Mouse (Mus musculus): ENCODE measurements at regions not wholly inside any gene's neighbourhood (a gene's known extent, or its start where the extent isn't known, plus 50 kb on each side); places are given as distances from the start of the nearest gene placed in this dataset.

DNA sequence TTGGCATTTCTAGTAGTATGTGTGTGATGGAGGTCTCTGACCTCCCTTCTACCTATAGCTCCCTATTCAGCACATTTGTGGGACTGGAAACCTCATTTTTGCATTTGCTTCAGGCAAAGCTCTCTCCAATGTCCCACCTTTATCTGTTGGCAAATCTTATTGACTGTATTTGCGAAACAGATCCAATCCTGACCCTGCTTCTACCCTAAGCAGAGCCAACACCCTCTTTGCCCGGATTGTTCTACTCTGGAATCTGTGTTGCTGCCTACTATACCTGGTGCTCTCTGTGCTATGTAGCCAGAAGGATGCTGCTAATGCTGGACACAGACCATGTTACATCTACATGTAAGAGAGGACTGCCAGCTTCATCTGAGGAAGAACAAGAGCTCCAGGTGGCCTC lies 133.3 kb upstream of the Irf2bp2 start:
- TF ChIP-seq POLR2A (IDR thresholded peaks at IDR 0.05; ENCODE audit: low read depth, low read length) (no peak), CTCF (IDR thresholded peaks at IDR 0.05; ENCODE audit: borderline replicate concordance, insufficient read depth, low read length) (no peak)
- Histone ChIP-seq H3K4me3 (ENCODE audit: insufficient read depth, low read length) (no peak overlapping the region), H3K27ac (ENCODE audit: insufficient read depth, low read length) (no peak overlapping the region), H3K4me1 (ENCODE audit: control insufficient read depth, insufficient read depth, low read length) (no peaks in the 10 kb centered on the region; the same call in 1 of the 2 replicates)

DNA sequence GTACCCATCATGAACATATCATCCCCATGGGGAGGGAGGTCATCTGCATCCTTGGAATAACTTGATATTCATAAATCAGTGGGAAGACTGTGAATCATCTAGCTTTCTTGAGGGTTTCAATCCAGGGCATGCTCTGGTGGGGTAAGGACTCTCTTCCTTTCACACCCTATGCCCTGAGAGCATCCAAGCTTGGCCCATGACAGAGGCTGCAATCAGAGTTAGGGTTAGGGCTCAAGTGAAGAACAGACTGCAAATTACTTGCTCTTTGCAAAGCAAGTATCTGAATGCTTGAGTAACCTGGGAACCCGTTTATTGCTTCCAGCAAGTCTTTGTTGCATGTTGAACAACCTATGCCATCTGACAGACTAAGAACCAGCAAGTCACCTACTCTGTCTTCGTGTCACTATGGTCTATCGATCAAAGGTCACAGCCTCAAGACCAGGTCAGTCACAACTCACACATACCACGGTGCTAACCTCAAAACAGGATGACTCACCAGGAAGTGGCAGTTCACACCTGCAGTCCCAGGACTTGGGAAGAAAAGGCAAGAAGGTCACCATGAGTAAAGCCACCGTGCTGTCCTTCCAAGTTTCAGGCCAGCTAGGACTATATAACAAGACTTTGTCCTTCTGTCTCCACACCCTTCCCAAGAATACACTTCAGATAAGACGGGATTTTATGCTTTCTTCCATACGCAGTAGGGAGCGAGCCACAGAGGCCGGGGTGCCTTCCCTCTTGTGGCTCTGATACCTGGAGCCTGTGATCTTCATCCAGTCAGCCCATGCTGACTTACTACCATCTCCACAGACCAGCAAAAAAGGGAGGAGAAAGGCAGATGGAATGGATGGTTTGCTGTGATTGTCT lies 129.7 kb upstream of the Irf2bp2 start:
- Histone ChIP-seq H3K4me3 (ENCODE audit: insufficient read depth, low read length) (no peak overlapping the region), H3K4me1 (ENCODE audit: control insufficient read depth, insufficient read depth, low read length) (no peaks in the 10 kb centered on the region; the same call in 1 of the 2 replicates), H3K27ac (ENCODE audit: insufficient read depth, low read length) (no peak overlapping the region)
- TF ChIP-seq CTCF (IDR thresholded peaks at IDR 0.05; ENCODE audit: borderline replicate concordance, insufficient read depth, low read length) (no peak), POLR2A (IDR thresholded peaks at IDR 0.05; ENCODE audit: low read depth, low read length) (no peak)

DNA sequence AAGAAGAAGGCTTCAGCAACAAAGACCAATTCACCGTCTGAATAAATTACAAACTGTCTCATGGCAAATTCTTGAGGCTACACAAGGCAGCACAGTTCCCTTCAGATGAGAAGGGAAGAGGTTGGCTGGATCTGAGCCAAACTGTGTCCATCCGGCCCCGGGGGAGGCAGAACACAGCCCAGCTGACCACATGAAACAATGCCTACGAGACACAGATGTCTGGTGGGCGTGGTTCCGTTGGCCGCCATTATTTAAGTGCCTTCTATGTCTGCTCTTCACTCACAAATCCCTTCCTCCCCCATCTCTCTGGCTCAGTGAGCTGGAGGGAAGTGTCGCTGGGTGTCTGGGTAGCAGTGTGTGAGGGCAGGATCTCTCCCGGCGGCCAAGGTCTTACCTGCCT lies 127.8 kb upstream of the Irf2bp2 start:
- Histone ChIP-seq H3K4me3 (ENCODE audit: insufficient read depth, low read length) (no peak overlapping the region), H3K27ac (ENCODE audit: insufficient read depth, low read length) (no peak overlapping the region), H3K4me1 (ENCODE audit: control insufficient read depth, insufficient read depth, low read length) (no peaks in the 10 kb centered on the region; the same call in 1 of the 2 replicates)
- TF ChIP-seq CTCF (IDR thresholded peaks at IDR 0.05; ENCODE audit: borderline replicate concordance, insufficient read depth, low read length) (no peak), POLR2A (IDR thresholded peaks at IDR 0.05; ENCODE audit: low read depth, low read length) (no peak)

DNA sequence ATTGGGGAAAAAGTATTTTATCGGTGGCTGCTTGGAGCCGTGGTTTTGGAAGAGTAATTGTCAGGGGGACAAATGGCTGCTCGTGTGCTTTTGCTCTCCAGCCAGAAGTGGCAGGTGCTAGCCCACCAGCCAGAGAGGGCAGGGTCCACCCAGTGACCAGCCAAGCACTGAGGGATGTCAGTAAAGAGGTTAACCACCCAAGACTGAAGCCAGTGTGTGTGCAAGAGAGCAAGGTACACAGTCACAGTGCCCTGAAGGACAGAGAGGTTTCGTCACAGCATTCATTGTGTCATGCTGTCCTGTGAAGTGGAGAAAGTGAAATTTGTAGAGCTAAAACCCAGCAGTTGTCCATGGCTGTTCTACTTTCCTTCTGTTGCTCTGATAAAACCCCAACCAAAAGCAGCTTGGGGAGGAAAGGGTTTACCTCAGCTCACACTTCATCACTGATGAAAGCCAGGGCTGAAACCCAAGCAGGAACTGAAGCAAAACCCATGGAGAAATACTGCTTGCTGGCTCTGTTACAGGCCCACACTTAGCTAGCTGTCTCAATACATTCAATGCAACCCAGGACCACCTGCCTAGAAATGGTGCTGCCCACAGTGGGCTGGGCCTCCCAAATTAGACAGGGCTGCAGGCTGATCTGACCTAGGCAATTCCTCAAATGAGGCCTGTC lies 126.8 kb upstream of the Irf2bp2 start:
- no peak overlapping the region for H3K4me3 ChIP-seq (ENCODE audit: insufficient read depth, low read length)
- H3K27ac ChIP-seq (ENCODE audit: insufficient read depth, low read length): no peak overlapping the region
- H3K4me1 ChIP-seq (ENCODE audit: control insufficient read depth, insufficient read depth, low read length): no peaks in the 10 kb centered on the region; the same call in 1 of the 2 replicates
- TF ChIP-seq POLR2A (IDR thresholded peaks at IDR 0.05; ENCODE audit: low read depth, low read length) (no peak), CTCF (IDR thresholded peaks at IDR 0.05; ENCODE audit: borderline replicate concordance, insufficient read depth, low read length) (no peak)

GRCm38 (mm10) chr8:126719748-126720147 lies 126.0 kb upstream of the Irf2bp2 start:
- no peak overlapping the region for H3K27ac ChIP-seq (ENCODE audit: insufficient read depth, low read length)
- TF ChIP-seq CTCF (IDR thresholded peaks at IDR 0.05; ENCODE audit: borderline replicate concordance, insufficient read depth, low read length): no peak
- TF ChIP-seq POLR2A (IDR thresholded peaks at IDR 0.05; ENCODE audit: low read depth, low read length): no peak
- no peak overlapping the region for H3K4me3 ChIP-seq (ENCODE audit: insufficient read depth, low read length)
- no peaks in the 10 kb centered on the region; the same call in 1 of the 2 replicates for H3K4me1 ChIP-seq (ENCODE audit: control insufficient read depth, insufficient read depth, low read length)

DNA sequence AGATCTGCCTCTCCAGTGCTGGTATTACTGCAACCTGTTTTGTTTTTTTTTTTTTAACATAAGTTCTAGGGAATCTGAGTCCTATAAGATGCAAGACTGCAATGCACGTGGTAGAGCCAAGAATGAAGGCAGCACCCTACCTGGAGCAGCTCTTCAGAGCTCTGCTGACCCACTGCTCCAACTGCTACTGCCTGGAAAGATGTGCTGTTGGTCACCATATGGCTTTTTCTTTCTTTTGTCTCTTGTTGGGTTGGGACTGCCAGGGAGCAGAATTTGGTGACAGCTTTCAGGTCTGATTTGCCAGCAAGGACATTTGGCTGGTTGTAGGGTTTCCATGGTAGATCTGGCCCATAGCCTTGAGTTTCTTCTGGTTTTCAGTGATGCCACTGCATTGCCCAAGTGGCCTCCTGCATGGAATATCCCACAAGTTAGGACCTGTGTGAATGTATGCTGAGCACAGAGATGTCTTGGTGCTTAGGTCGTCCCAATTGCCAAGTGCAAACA lies 123.9 kb upstream of the Irf2bp2 start:
- H3K4me3 ChIP-seq (ENCODE audit: insufficient read depth, low read length): no peak overlapping the region
- no peak overlapping the region for H3K27ac ChIP-seq (ENCODE audit: insufficient read depth, low read length)
- TF ChIP-seq CTCF (IDR thresholded peaks at IDR 0.05; ENCODE audit: borderline replicate concordance, insufficient read depth, low read length) (no peak), POLR2A (IDR thresholded peaks at IDR 0.05; ENCODE audit: low read depth, low read length) (no peak)
- H3K4me1 ChIP-seq (ENCODE audit: control insufficient read depth, insufficient read depth, low read length): no peaks in the 10 kb centered on the region; the same call in 1 of the 2 replicates

DNA sequence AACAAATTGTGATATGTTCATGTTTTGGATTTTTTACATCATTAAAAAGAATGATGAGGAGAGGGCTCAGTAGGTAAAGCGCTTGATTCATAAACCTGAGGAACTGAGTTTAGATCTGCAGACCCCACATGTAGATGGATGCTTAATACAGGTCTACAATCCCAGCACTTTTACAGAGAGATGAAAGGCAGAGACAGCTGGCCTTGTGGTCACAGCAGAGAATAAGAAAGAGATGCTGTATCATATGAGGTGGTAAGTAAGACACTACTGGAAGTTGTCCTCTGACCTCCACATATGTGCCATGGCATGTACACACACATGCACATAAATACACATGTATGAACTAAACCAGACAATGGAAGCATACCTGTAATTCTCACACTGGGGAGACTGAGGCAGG lies 121.9 kb upstream of the Irf2bp2 start:
- TF ChIP-seq CTCF (IDR thresholded peaks at IDR 0.05; ENCODE audit: borderline replicate concordance, insufficient read depth, low read length): no peak
- TF ChIP-seq POLR2A (IDR thresholded peaks at IDR 0.05; ENCODE audit: low read depth, low read length): no peak
- Histone ChIP-seq H3K4me3 (ENCODE audit: insufficient read depth, low read length) (no peak overlapping the region), H3K4me1 (ENCODE audit: control insufficient read depth, insufficient read depth, low read length) (peaks cover 3% of the 10 kb centered on the region; the same call in 1 of the 2 replicates), H3K27ac (ENCODE audit: insufficient read depth, low read length) (no peak overlapping the region)

DNA sequence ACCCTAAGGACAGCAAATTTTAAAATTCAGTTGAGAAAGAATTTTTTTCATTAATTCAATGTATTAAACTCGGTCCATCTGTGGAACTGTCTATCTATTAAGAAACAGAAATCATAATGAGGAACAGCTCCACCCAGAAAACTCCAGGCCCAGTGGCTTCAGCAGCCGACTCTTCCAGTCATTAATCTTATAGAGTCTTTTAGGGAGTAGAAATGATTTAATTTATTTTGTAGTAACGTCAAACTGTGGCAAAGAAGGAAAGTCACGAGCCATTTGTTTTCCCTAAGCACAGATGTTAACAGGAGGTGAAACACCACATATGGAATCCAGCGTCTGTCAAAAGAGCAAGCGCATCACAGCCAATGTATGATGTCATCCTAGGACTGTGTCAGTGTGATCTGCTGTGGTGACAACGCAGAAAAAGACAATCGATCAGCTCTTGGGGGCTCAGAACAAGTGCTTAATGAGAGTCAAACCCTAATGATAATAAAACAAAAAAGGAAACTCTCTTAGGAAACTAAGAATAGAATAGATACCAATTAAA lies 119.9 kb upstream of the Irf2bp2 start:
- TF ChIP-seq CTCF (IDR thresholded peaks at IDR 0.05; ENCODE audit: borderline replicate concordance, insufficient read depth, low read length) (no peak), POLR2A (IDR thresholded peaks at IDR 0.05; ENCODE audit: low read depth, low read length) (no peak)
- H3K4me3 ChIP-seq (ENCODE audit: insufficient read depth, low read length): no peak overlapping the region
- H3K4me1 ChIP-seq (ENCODE audit: control insufficient read depth, insufficient read depth, low read length): peaks cover 4% of the 10 kb centered on the region; the same call in 1 of the 2 replicates
- H3K27ac ChIP-seq (ENCODE audit: insufficient read depth, low read length): peak overlapping the region; percentile 50

DNA sequence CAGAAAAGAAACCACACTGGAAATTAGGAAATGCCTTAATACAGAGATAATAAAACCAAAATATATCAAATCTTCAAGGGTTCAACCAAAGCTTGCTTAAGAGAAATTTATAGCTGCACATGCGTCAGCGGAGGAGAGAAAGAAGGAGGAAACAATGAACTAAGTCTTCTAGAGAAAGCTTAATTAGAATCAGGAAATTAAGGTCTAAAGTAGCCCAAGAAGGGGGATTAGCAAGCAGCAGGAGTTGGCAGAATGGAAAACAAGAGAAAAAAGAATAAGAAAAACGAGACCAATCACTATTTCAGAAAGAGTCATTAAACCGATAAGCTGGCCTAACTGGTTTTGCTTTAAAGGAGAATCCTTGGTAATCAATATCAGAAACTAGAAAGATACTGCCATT lies 119.4 kb upstream of the Irf2bp2 start:
- H3K4me3 ChIP-seq (ENCODE audit: insufficient read depth, low read length): no peak overlapping the region
- H3K27ac ChIP-seq (ENCODE audit: insufficient read depth, low read length): peak overlapping the region; percentile 69
- TF ChIP-seq POLR2A (IDR thresholded peaks at IDR 0.05; ENCODE audit: low read depth, low read length) (no peak), CTCF (IDR thresholded peaks at IDR 0.05; ENCODE audit: borderline replicate concordance, insufficient read depth, low read length) (no peak)
- peaks cover 6% of the 10 kb centered on the region; the same call in 1 of the 2 replicates for H3K4me1 ChIP-seq (ENCODE audit: control insufficient read depth, insufficient read depth, low read length)

Measured in embryonic fibroblast, embryonic 13.5 days (primary cell).